Mouse (Mus musculus) liver, postnatal 0 days (tissue): ENCODE measurements at regions not wholly inside any gene's neighbourhood (a gene's known extent, or its start where the extent isn't known, plus 50 kb on each side); places are given as distances from the start of the nearest gene placed in this dataset.

Experiments
- CTCF ChIP-seq: sonication (generic); IDR thresholded peaks from 2 replicates; pipeline ENCODE4 v1.5.1; 2016; ENCODE audit warnings: antibody characterized with exemption, low read depth
- EP300 ChIP-seq: IDR thresholded peaks from 2 replicates; pipeline ENCODE4 v1.6.1; 2016; ENCODE audit warnings: antibody characterized with exemption, low read depth, mild to moderate bottlenecking

GRCm38 (mm10) chrX:166971721-166972120 is 237.4 kb downstream of the Tmsb4x start:
- TF ChIP-seq CTCF = no peak
- TF ChIP-seq EP300 = no peak
